Mouse (Mus musculus): ENCODE data around the gene Hic2.

DNA sequence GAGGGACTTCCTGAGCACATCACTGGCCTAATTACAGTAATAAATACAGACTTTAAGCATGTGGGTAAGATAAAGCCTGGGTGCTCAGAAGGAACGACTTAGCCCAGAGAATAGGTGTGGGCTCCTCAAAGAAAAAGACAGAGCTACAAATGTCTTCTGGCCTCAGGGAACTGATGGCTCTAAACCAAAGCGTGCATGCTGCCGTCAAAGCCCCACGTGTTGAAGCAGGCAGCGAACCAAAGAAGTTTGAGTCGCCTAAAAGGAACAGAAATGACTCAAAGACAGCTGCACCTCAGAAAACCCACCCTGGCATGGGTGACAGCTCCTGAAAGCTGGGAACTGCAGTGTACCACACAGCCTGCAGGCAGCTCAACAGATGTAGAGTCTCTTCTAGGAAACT, 38.5 kb downstream of the Hic2 start:
- TF ChIP-seq CTCF (IDR thresholded peaks at IDR 0.05; ENCODE audit: low read depth, low read length) = no peak
- TF ChIP-seq GATA2 (IDR thresholded peaks at IDR 0.05; ENCODE audit: borderline replicate concordance, low read depth, low read length) = no peak
- TF ChIP-seq TAL1 (conservative IDR thresholded peaks at IDR 0.05; ENCODE audit: low read depth, low read length) = no peak
- TF ChIP-seq GATA1 (IDR thresholded peaks at IDR 0.05; ENCODE audit: borderline replicate concordance, low read length) = no peak
- TF ChIP-seq POLR2AphosphoS5 (IDR thresholded peaks at IDR 0.05; ENCODE audit: insufficient replicate concordance, low read depth, low read length) = no peak
